Mouse (Mus musculus): Measurements from ENCODE around the gene Smim23. TPM values are rescaled to one million over a fixed set of nuclear protein-coding genes. Genes with fewer than 3 reads are reported as not detected.

Gene Smim23
- not detected in 2 replicates for polyA plus RNA-seq (2021; fragmentation: Nextera tagmentation)
- long read RNA-seq, experiment 1, result 0 reads
- long read RNA-seq, experiment 2, result 0 reads

GRCm38 (mm10) chr11:32824505-32824904 lies at the start of gene Smim23:
Gene Smim23 (minus strand): TSS chr11:32824605.

Other genes with a start within 250 kb of the Smim23 start
- gene Fbxw11, start 181.9 kb downstream of the Smim23 start, polyA plus RNA-seq (2021; fragmentation: Nextera tagmentation), result 78.2 and 132 TPM in 2 replicates